Mouse (Mus musculus) limb, embryonic 10.5 days (tissue): Measurements from ENCODE around the gene Fam19a3. TPM values are rescaled to one million over a fixed set of nuclear protein-coding genes. Genes with fewer than 3 reads are reported as not detected.
A peak's percentile ranks its signal among the peaks of the same experiment; 100 is the strongest.
"Not testable (repeated sequence)": the region's sequence is repeated elsewhere in the genome, so short reads cannot be mapped to it uniquely, and the experiment has no call there.

Source experiments
- DNase-seq: peaks from one replicate; pipeline ENCODE4 v3.0.0-alpha.2; 2017; ENCODE audit warnings: low spot score
- H3K27ac ChIP-seq: fragments of 300-500 bp; sonication (generic); 2 replicates; pipeline ENCODE4 v1.5.1; 2016; ENCODE audit warnings: mild to moderate bottlenecking
- H3K27me3 ChIP-seq: fragments of 300-500 bp; sonication (generic); 2 replicates; pipeline ENCODE4 v1.6.1; 2016; ENCODE audit warnings: low read depth, mild to moderate bottlenecking; ENCODE audit not compliant: poor library complexity, severe bottlenecking
- H3K36me3 ChIP-seq: fragments of 300-500 bp; sonication (generic); 2 replicates; pipeline ENCODE4 v1.6.1; 2016; ENCODE audit warnings: mild to moderate bottlenecking, moderate library complexity
- H3K4me1 ChIP-seq: fragments of 300-500 bp; sonication (generic); 2 replicates; pipeline ENCODE4 v1.6.1; 2016
- H3K4me3 ChIP-seq: fragments of 300-500 bp; sonication (generic); 2 replicates; pipeline ENCODE4 v1.5.1; 2016; ENCODE audit warnings: mild to moderate bottlenecking, moderate library complexity
- H3K9me3 ChIP-seq: fragments of 300-500 bp; sonication (generic); replicated peaks from 2 replicates; pipeline ENCODE4 v1.6.1; 2016; ENCODE audit warnings: mild to moderate bottlenecking
- WGBS: fragments of 180-500 bp; shearing (Covaris S2); methylation state at CpG from one replicate; pipeline ENCODE4 v1.1.7; 2016; 5-methylcytosine and 5-hydroxymethylcytosine counted together
- polyA plus RNA-seq: library from polyadenylated mRNA; unstranded; fragments of >200 nt; fragmentation: Nextera tagmentation; extraction: Ambion mirVana; gene quantifications from 2 replicates; pipeline ENCODE4 v1.2.1, GENCODE M21; 2016

Fam19a3 gene
- 0.18 and 0.20 TPM in 2 replicates for polyA plus RNA-seq

GRCm38 (mm10) chr3:104781471-104781903, at the start of gene Fam19a3:
Gene Fam19a3 (minus strand): TSS chr3:104781840.
- Histone ChIP-seq H3K27ac (peak within 1 kb of the TSS; percentile 62), H3K27me3 (peaks cover 97% of the 10 kb centered on the region), H3K36me3 (no peaks in the 10 kb centered on the region), H3K4me1 (peaks cover 45% of the 10 kb centered on the region), H3K4me3 (peak within 1 kb of the TSS; percentile 62), H3K9me3 (no peaks in the 10 kb centered on the region)
- WGBS: 1% methylated on average over 26 of the region's 26 CpGs
- peak; percentile 66 for DNase-seq

- H3K9me3 ChIP-seq: no peaks in the 10 kb centered on the region
- peaks cover 46% of the 10 kb centered on the region for H3K36me3 ChIP-seq
- peaks cover 14% of the 10 kb centered on the region for H3K4me1 ChIP-seq
- no peak overlapping the region for H3K27ac ChIP-seq
- no peak overlapping the region for H3K4me3 ChIP-seq
- WGBS: 87% methylated on average over 3 of the region's 3 CpGs
- no peak for DNase-seq
- no peaks in the 10 kb centered on the region for H3K27me3 ChIP-seq
Observed at GRCm38 (mm10) chr3:104822413-104822812, 40.8 kb upstream of the Fam19a3 start.

- 63% methylated on average over 1 of the region's 1 CpGs for WGBS
Observed at GRCm38 (mm10) chr3:104820426-104820825, 38.8 kb upstream of the Fam19a3 start.

GRCm38 (mm10) chr3:104818749-104819134, 37.1 kb upstream of the Fam19a3 start:
- 0% methylated on average over 3 of the region's 3 CpGs for WGBS
- Histone ChIP-seq H3K36me3 (peaks cover 40% of the 10 kb centered on the region), H3K27ac (peak overlapping the region; percentile 98), H3K4me1 (peaks cover 24% of the 10 kb centered on the region), H3K9me3 (no peaks in the 10 kb centered on the region), H3K27me3 (no peaks in the 10 kb centered on the region), H3K4me3 (peak overlapping the region; percentile 83)
- no peak for DNase-seq

More at GRCm38 (mm10) chr3:104820426-104820825, 38.8 kb upstream of the Fam19a3 start:
- Histone ChIP-seq H3K36me3 (peaks cover 35% of the 10 kb centered on the region), H3K27ac (no peak overlapping the region), H3K4me3 (no peak overlapping the region), H3K27me3 (no peaks in the 10 kb centered on the region), H3K4me1 (peaks cover 24% of the 10 kb centered on the region), H3K9me3 (no peaks in the 10 kb centered on the region)
- no peak for DNase-seq

- peak within 1 kb of the TSS; percentile 98 for H3K27ac ChIP-seq
Observed at GRCm38 (mm10) chr3:104817991-104818748, 36.5 kb upstream of the Fam19a3 start, which contains the start of gene Mov10. Gene Mov10 (minus strand): TSS chr3:104818563.

GRCm38 (mm10) chr3:104817481-104817990, 35.9 kb upstream of the Fam19a3 start:
- H3K4me1 ChIP-seq: peaks cover 24% of the 10 kb centered on the region
- no peaks in the 10 kb centered on the region for H3K27me3 ChIP-seq
- H3K9me3 ChIP-seq: no peaks in the 10 kb centered on the region
- under 1% methylated on average over 46 of the region's 46 CpGs for whole genome bisulfite sequencing
- peak overlapping the region; percentile 83 for H3K4me3 ChIP-seq
- DNase-seq: peak; percentile 79
- peak overlapping the region; percentile 98 for H3K27ac ChIP-seq
- peaks cover 43% of the 10 kb centered on the region for H3K36me3 ChIP-seq

More at GRCm38 (mm10) chr3:104817991-104818748, 36.5 kb upstream of the Fam19a3 start, which contains the start of gene Mov10:
- H3K9me3 ChIP-seq: no peaks in the 10 kb centered on the region
- no peaks in the 10 kb centered on the region for H3K27me3 ChIP-seq
- peaks cover 24% of the 10 kb centered on the region for H3K4me1 ChIP-seq
- WGBS: under 1% methylated on average over 40 of the region's 40 CpGs
- peaks cover 46% of the 10 kb centered on the region for H3K36me3 ChIP-seq
- peak within 1 kb of the TSS; percentile 83 for H3K4me3 ChIP-seq
- peak; percentile 86 for DNase-seq

GRCm38 (mm10) chr3:104816130-104816529, 34.5 kb upstream of the Fam19a3 start:
- no peak overlapping the region for H3K27ac ChIP-seq
- no peak for DNase-seq
- 94% methylated on average over 7 of the region's 7 CpGs for WGBS
- peaks cover 36% of the 10 kb centered on the region for H3K36me3 ChIP-seq
- H3K9me3 ChIP-seq: no peaks in the 10 kb centered on the region
- peak overlapping the region; percentile 83; the same call in 1 of the 2 replicates for H3K4me3 ChIP-seq
- no peaks in the 10 kb centered on the region for H3K27me3 ChIP-seq
- peaks cover 24% of the 10 kb centered on the region for H3K4me1 ChIP-seq

- H3K27me3 ChIP-seq: no peaks in the 10 kb centered on the region
- DNase-seq: no peak
- H3K9me3 ChIP-seq: no peaks in the 10 kb centered on the region
- peaks cover 30% of the 10 kb centered on the region for H3K36me3 ChIP-seq
- H3K27ac ChIP-seq: no peak overlapping the region
- no peak overlapping the region for H3K4me3 ChIP-seq
- 93% methylated on average over 2 of the region's 2 CpGs for WGBS
- H3K4me1 ChIP-seq: peaks cover 24% of the 10 kb centered on the region
Observed at GRCm38 (mm10) chr3:104815346-104815745, 33.7 kb upstream of the Fam19a3 start.

- Histone ChIP-seq H3K9me3 (no peaks in the 10 kb centered on the region), H3K27ac (no peak overlapping the region), H3K27me3 (no peaks in the 10 kb centered on the region), H3K4me1 (peaks cover 24% of the 10 kb centered on the region), H3K4me3 (no peak overlapping the region), H3K36me3 (peaks cover 30% of the 10 kb centered on the region)
- WGBS: 87% methylated on average over 1 of the region's 1 CpGs
- DNase-seq: no peak
Observed at GRCm38 (mm10) chr3:104814746-104815145, 33.1 kb upstream of the Fam19a3 start.

GRCm38 (mm10) chr3:104813227-104813626, 31.6 kb upstream of the Fam19a3 start:
- WGBS: 93% methylated on average over 7 of the region's 7 CpGs
- peaks cover 30% of the 10 kb centered on the region for H3K36me3 ChIP-seq

GRCm38 (mm10) chr3:104812254-104812653, 30.6 kb upstream of the Fam19a3 start:
- no peak overlapping the region for H3K4me3 ChIP-seq
- no peaks in the 10 kb centered on the region for H3K9me3 ChIP-seq
- 87% methylated on average over 4 of the region's 4 CpGs for WGBS
- no peak for DNase-seq
- H3K4me1 ChIP-seq: peaks cover 8% of the 10 kb centered on the region
- H3K27me3 ChIP-seq: no peaks in the 10 kb centered on the region
- peaks cover 30% of the 10 kb centered on the region for H3K36me3 ChIP-seq
- no peak overlapping the region for H3K27ac ChIP-seq

More at GRCm38 (mm10) chr3:104813227-104813626, 31.6 kb upstream of the Fam19a3 start:
- H3K27me3 ChIP-seq, DNase-seq, H3K9me3 ChIP-seq, H3K27ac ChIP-seq, H3K4me3 ChIP-seq: not testable (repeated sequence)
- peaks cover 13% of the 10 kb centered on the region for H3K4me1 ChIP-seq

GRCm38 (mm10) chr3:104811752-104812151, 30.1 kb upstream of the Fam19a3 start:
- DNase-seq: no peak
- no peak overlapping the region for H3K27ac ChIP-seq
- WGBS: 17% methylated on average over 3 of the region's 3 CpGs
- no peak overlapping the region for H3K4me3 ChIP-seq
- H3K9me3 ChIP-seq: no peaks in the 10 kb centered on the region
- H3K36me3 ChIP-seq: peaks cover 32% of the 10 kb centered on the region
- H3K27me3 ChIP-seq: no peaks in the 10 kb centered on the region
- peaks cover 3% of the 10 kb centered on the region for H3K4me1 ChIP-seq

- DNase-seq: no peak
Observed at GRCm38 (mm10) chr3:104805539-104805938, 23.9 kb upstream of the Fam19a3 start.

More at GRCm38 (mm10) chr3:104805539-104805938, 23.9 kb upstream of the Fam19a3 start:
- peaks cover 53% of the 10 kb centered on the region for H3K36me3 ChIP-seq
- no peak overlapping the region for H3K27ac ChIP-seq
- no peaks in the 10 kb centered on the region for H3K9me3 ChIP-seq
- no peak overlapping the region for H3K4me3 ChIP-seq
- WGBS: 85% methylated on average over 9 of the region's 9 CpGs
- H3K27me3 ChIP-seq: no peaks in the 10 kb centered on the region
- H3K4me1 ChIP-seq: peaks cover 7% of the 10 kb centered on the region
